Mouse (Mus musculus) left cerebral cortex, postnatal 10 days (tissue): Measurements from ENCODE around the gene Guk1. TPM values are rescaled to one million over a fixed set of nuclear protein-coding genes. Genes with fewer than 3 reads are reported as not detected.

Source experiments
- DNase-seq, 2 experiments: peaks; one replicate each; pipeline ENCODE4 v3.0.0; 2021 to 2022; ENCODE audit warnings: low spot score in 2 of 2, mixed read lengths in 1 of 2; ENCODE audit errors: extremely low spot score in 1 of 2
- intact Hi-C: fragments of 180-260 bp; cut with DNase I; formaldehyde crosslinking; loops from one replicate; pipeline ENCODE4 v1.15.1; 2025
- total RNA-seq, 2 experiments: library from RNA; stranded (reverse); gene quantifications; 2 replicates each; pipeline ENCODE4 v1.2.3; 2021

Guk1 gene
- total RNA-seq, 2 experiments from 2014 or later: 115 to 117 TPM

DNA sequence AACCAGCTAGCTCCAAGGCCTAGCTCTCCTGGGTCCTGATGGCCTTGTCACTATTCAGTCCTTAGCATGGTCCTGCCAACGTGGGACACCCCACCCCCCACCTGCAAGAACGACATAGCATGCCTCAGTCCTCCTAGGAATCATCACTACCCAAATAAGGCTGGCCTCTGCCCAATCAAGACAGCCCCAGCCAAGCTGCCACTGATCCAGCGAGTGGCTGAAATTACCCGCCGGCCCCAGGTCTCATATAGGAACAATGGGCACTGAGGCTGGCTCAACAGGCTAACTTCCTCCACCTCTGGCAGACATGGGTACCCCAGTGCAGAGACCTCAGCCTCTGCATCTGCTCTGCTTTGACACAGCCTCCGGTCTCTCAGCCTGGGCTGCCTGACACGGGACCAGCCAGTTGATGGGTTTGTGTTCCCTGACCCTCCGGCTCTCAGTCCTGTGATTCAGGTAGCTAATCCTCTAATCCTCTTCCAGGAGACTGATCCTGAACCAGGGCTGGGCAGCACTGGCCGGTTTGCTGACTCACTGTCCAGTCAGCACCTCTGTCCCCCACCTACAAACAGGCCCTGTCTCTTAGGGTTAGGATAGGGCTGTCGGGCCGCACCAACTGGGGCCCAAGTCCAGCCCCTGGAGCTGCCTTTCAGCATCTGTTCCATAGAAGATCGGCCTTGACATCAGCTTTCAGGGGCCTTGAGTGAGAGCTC, 54.9 kb downstream of the Guk1 start:
- DNase-seq: no peak
- intact Hi-C loops: no loop called here

DNA sequence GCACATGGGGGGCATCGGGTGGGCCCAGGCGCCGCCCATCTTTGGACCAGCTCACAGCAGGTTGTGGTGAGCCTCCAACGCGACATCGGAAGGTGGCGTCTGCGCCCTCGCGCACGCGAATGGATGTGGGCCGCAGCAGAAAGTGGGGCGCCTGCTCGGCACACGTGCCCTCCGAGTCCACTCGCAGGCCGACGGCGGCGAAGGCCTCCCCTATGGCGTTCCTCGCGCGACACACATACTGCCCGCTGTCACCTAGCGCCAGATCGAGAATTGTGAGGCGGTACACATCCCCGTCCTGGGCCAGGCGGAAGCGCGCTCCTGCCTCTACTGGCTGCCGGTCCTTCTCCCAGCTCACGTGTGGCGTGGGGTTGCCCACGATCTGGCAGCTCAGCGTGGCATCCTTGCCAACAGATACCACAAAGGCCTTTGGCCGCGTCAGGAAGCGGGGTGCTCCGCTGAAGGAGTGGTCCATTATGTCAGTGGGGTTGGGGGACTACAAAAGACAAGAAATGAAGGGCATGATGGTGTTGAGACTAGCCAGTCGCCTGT, 56.0 kb downstream of the Guk1 start, which contains the start of gene Obscn:
TSS of gene Obscn (minus strand) at position 499 of the 549 bp plus-strand sequence.
- DNase-seq: no peak

DNA sequence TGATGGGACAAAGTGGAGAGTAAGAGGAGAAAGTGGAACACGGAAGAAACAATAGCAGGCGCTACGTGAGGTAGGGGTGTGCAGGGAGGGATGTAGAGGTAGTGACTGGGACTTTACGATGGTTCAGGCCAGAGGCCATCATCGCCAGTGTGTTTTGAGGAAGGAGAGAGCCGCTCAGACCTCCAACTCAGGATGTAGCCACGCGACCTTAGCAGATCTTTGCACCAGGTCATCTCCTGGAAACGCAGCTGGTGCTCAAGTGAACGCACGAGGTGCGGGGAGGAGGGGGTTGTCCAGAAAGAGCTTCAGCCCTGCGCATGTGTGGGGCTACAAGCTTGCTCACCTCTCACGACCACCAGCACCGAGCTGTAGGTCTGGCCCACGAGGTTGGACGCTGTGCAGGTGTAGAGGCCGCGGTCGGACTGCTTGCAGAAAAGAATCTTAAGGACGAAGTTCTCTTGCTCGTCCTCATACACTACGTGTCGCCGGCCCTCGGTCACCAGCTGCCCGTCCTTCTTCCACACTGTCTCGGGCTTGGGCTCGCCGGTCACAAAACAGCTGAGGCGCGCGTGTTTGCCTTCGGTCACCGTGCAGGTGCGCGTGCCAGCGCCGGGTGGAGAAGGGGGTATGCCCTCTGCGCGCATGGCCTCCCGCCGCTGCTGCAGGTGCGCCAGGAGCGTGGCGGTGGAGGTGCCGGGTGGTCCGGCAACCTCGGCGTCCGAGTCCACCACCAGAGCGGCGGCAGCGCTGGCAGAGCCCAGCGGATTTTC, 56.8 kb downstream of the Guk1 start:
- intact Hi-C loops: no loop called here
- no peak for DNase-seq

More for the DNA sequence above, 56.0 kb downstream of the Guk1 start, which contains the start of gene Obscn:
- intact Hi-C loops: no loop called here

DNA sequence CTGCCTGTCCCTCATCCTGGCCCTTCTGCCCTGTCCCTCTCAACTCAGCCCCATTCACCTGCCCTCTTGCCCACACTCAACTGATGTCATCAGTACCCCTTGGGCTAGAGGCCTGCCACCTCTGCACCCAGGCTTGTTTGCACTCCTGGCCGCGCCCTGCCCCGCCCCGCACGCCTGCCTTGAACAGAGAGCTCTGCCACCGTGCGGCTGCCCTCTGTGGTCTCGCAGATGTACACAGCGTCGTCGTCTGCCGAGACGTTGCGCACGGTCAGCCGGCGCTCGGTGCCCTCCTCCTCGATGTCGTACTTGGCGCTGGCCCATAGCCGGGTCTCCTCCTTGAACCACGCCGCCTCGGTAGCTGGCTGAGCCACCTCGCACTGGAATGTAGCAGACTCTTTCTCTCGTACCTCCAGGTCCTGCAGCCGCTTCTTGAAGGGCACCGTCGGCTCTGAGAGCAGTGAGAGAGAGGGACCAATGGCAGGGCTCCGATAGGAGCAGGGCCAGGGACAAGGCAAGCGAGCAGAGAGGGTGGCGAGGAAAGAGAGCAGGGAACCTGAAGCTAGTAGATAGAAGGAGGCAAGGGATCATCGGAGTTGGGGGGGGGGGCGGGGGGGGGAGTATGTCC, 57.5 kb downstream of the Guk1 start:
- DNase-seq: no peak
- intact Hi-C loops: no loop called here

Other genes starting within 250 kb of the Guk1 start
- gene Hist3h2ba, start 243.3 kb downstream of the Guk1 start, total RNA-seq: 100 to 1,000 TPM; 172 to 180 TPM
- gene Hist3h2a, start 237.5 kb downstream of the Guk1 start, total RNA-seq: 10 to 100 TPM; 66.5 to 67.4 TPM
- 1 to 10 TPM; 2.8 to 3.7 TPM for gene Trim17, start 237.5 kb downstream of the Guk1 start, total RNA-seq
- 10 to 100 TPM; 22.0 to 22.7 TPM for gene Trim11, start 214.1 kb downstream of the Guk1 start, total RNA-seq
- 1 to 10 TPM; 2.1 to 2.3 TPM for gene Obscn, start 55.8 kb downstream of the Guk1 start, total RNA-seq
- gene Iba57, start 28.5 kb downstream of the Guk1 start, total RNA-seq: 10 to 100 TPM; 11.4 to 13.9 TPM
- gene Gjc2, start 9.0 kb downstream of the Guk1 start, total RNA-seq: 1 to 10 TPM; 1.6 to 3.9 TPM
- 10 to 100 TPM; 36.7 to 42.7 TPM for gene Mrpl55, start 10.3 kb upstream of the Guk1 start, total RNA-seq
- gene 2310033P09Rik, start 16.1 kb upstream of the Guk1 start, total RNA-seq: 10 to 100 TPM; 19.7 to 20.4 TPM
- gene Arf1, start 36.1 kb upstream of the Guk1 start, total RNA-seq: 100 to 1,000 TPM; 433 to 443 TPM
- gene Wnt3a, start 98.5 kb upstream of the Guk1 start, total RNA-seq: not detected
- 10 to 100 TPM; 14.0 to 15.2 TPM for gene Wnt9a, start 114.7 kb upstream of the Guk1 start, total RNA-seq
- not detected for gene Prss38, start 183.4 kb upstream of the Guk1 start, total RNA-seq